39 mouse cellular contexts compared by ENCODE assay signal in the genomic region with DNA sequence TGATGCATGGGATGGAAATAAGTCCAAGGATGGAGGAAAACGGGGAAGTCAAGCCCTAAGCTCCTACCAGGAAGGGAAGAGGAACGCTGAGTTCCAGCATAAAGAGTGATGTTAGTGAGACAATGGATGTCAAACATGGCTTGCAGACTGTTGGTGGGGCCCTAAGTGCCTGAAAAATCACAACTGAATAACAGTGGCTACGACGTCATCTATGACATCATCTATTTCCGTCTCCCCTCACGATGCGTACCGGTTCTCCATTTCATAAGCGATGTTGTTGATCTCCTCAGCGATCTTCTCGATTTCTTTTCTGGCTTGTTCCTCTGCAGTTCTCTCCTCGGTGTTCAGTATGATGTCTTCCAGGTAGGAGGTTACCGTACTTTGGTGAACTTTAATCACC. TPM values are rescaled to one million over a fixed set of nuclear protein-coding genes. Genes with fewer than 3 reads are reported as not detected.
"Had no signal": no experiment of that assay in that cellular context is flagged by ENCODE, and none has a peak within 500 bp of the region (broad histone marks: within the 10 kb centered on the region; RNA-seq: fewer than 3 reads in every experiment).

No protein-coding gene starts in this region.

- H3K9ac ChIP-seq: embryonic facial prominence, embryonic 12.5 days; embryonic facial prominence, embryonic 13.5 days; embryonic facial prominence, embryonic 15.5 days; forebrain, embryonic 12.5 days; forebrain, embryonic 13.5 days; forebrain, embryonic 15.5 days; forebrain, postnatal 0 days had no signal

- H3K4me2 ChIP-seq: embryonic facial prominence, embryonic 12.5 days; embryonic facial prominence, embryonic 13.5 days; embryonic facial prominence, embryonic 15.5 days; forebrain, embryonic 12.5 days; forebrain, embryonic 13.5 days; forebrain, embryonic 15.5 days had no signal

- H3K4me1 ChIP-seq: forebrain, embryonic 13.5 days; forebrain, embryonic 15.5 days had no signal

- H3K27ac ChIP-seq: embryonic facial prominence, embryonic 10.5 days; embryonic facial prominence, embryonic 12.5 days; embryonic facial prominence, embryonic 13.5 days; embryonic facial prominence, embryonic 15.5 days; forebrain, embryonic 10.5 days; forebrain, embryonic 12.5 days; forebrain, embryonic 13.5 days; forebrain, embryonic 15.5 days; gastrocnemius, adult 2 months; heart, adult 2 months had no signal

- H3K9me3 ChIP-seq: embryonic facial prominence, embryonic 10.5 days; embryonic facial prominence, embryonic 12.5 days; embryonic facial prominence, embryonic 13.5 days; embryonic facial prominence, embryonic 15.5 days; forebrain, embryonic 10.5 days; forebrain, embryonic 12.5 days; forebrain, embryonic 13.5 days; forebrain, embryonic 15.5 days had no signal

- H3K36me3 ChIP-seq: embryonic facial prominence, embryonic 10.5 days; embryonic facial prominence, embryonic 12.5 days; embryonic facial prominence, embryonic 13.5 days; embryonic facial prominence, embryonic 15.5 days; forebrain, embryonic 10.5 days; forebrain, embryonic 12.5 days; forebrain, embryonic 15.5 days had no signal

- H3K27me3 ChIP-seq: embryonic facial prominence, embryonic 12.5 days; embryonic facial prominence, embryonic 13.5 days; embryonic facial prominence, embryonic 15.5 days; forebrain, embryonic 12.5 days; forebrain, embryonic 13.5 days; forebrain, embryonic 15.5 days had no signal

- H3K4me3 ChIP-seq: embryonic facial prominence, embryonic 10.5 days; embryonic facial prominence, embryonic 12.5 days; embryonic facial prominence, embryonic 13.5 days; embryonic facial prominence, embryonic 15.5 days; erythroblast, embryonic 14.5 days; forebrain, embryonic 10.5 days; forebrain, embryonic 12.5 days; forebrain, embryonic 13.5 days; forebrain, embryonic 15.5 days; gastrocnemius, adult 2 months; heart, adult 2 months had no signal

- DNase-seq: cerebellum, adult 9-10 months; cerebellum, adult 9-11 months; cerebellum, postnatal 10 days; cerebellum, postnatal 14 days; cerebellum, postnatal 25 days; cerebellum, postnatal 36 days; embryo, embryonic 11 days; forebrain, postnatal 0 days; gastrocnemius, adult 2 months; gastrocnemius, postnatal 10 days; gastrocnemius, postnatal 14 days; gastrocnemius, postnatal 25 days; gastrocnemius, postnatal 36 days; heart, adult 11 months; heart, adult 18-20 months; heart, adult 2 months had no signal

RNA-seq across cellular contexts. Expression of gene Nr1i2, which starts 7.7 kb away (rescaled TPM):
- total RNA-seq: common myeloid progenitor, adult 5-6 weeks; forebrain, postnatal 0 days; gastrocnemius, adult 2 months; gastrocnemius, adult 8-10 months; gastrocnemius, postnatal 10 days; gastrocnemius, postnatal 14 days; gastrocnemius, postnatal 25 days; gastrocnemius, postnatal 36 days; granulocyte monocyte progenitor cell, adult 5-6 weeks; heart, adult 18-20 months; heart, adult 2 months; heart, adult 8-10 months had no signal
- polyA plus RNA-seq: cortical plate, adult 2 months; embryonic facial prominence, embryonic 10.5 days; embryonic facial prominence, embryonic 11.5 days; embryonic facial prominence, embryonic 12.5 days; embryonic facial prominence, embryonic 13.5 days; embryonic facial prominence, embryonic 14.5 days; embryonic facial prominence, embryonic 15.5 days; erythroblast, embryonic 14.5 days; forebrain, embryonic 10.5 days; forebrain, embryonic 11.5 days; forebrain, embryonic 12.5 days; forebrain, embryonic 13.5 days; forebrain, embryonic 14.5 days; forebrain, embryonic 15.5 days; forebrain, embryonic 16.5 days; forebrain, postnatal 0 days; frontal cortex, adult 2 months; heart, adult 2 months had no signal

RNA-seq across cellular contexts. Expression of gene Maats1, which starts 39.6 kb away (rescaled TPM):
- total RNA-seq: common myeloid progenitor, adult 5-6 weeks; gastrocnemius, adult 18-20 months; gastrocnemius, adult 2 months; gastrocnemius, adult 8-10 months; gastrocnemius, postnatal 14 days; gastrocnemius, postnatal 25 days; gastrocnemius, postnatal 36 days; granulocyte monocyte progenitor cell, adult 5-6 weeks; heart, adult 2 months; heart, adult 8-10 months had no signal
- polyA plus RNA-seq: erythroblast, embryonic 14.5 days had no signal

RNA-seq across cellular contexts. Expression of gene Gm21987, which starts 44.5 kb away (rescaled TPM):
- total RNA-seq: common myeloid progenitor, adult 5-6 weeks; forebrain, postnatal 0 days; gastrocnemius, adult 18-20 months; gastrocnemius, adult 2 months; gastrocnemius, adult 8-10 months; gastrocnemius, postnatal 10 days; gastrocnemius, postnatal 14 days; gastrocnemius, postnatal 25 days; gastrocnemius, postnatal 36 days; gastrocnemius, postnatal 4 days; granulocyte monocyte progenitor cell, adult 5-6 weeks; heart, adult 2 months; heart, adult 8-10 months had no signal
- polyA plus RNA-seq: cortical plate, adult 2 months; embryonic facial prominence, embryonic 10.5 days; embryonic facial prominence, embryonic 12.5 days; embryonic facial prominence, embryonic 13.5 days; embryonic facial prominence, embryonic 14.5 days; embryonic facial prominence, embryonic 15.5 days; forebrain, embryonic 10.5 days; forebrain, embryonic 11.5 days; forebrain, embryonic 12.5 days; forebrain, embryonic 13.5 days; forebrain, embryonic 14.5 days; forebrain, embryonic 15.5 days; forebrain, embryonic 16.5 days; forebrain, postnatal 0 days; frontal cortex, adult 2 months; gonadal fat pad, adult 2 months; heart, adult 2 months had no signal

RNA-seq across cellular contexts. Expression of gene Popdc2, which starts 59.6 kb away (rescaled TPM):
- total RNA-seq: granulocyte monocyte progenitor cell, adult 5-6 weeks had no signal
